Mouse (Mus musculus) liver, postnatal 0 days (tissue): Measurements from ENCODE around the gene Dtnbp1.

Source experiments
- CTCF ChIP-seq: sonication (generic); IDR thresholded peaks from 2 replicates; pipeline ENCODE4 v1.5.1; 2016; ENCODE audit warnings: antibody characterized with exemption, low read depth
- EP300 ChIP-seq: IDR thresholded peaks from 2 replicates; pipeline ENCODE4 v1.6.1; 2016; ENCODE audit warnings: antibody characterized with exemption, low read depth, mild to moderate bottlenecking

DNA sequence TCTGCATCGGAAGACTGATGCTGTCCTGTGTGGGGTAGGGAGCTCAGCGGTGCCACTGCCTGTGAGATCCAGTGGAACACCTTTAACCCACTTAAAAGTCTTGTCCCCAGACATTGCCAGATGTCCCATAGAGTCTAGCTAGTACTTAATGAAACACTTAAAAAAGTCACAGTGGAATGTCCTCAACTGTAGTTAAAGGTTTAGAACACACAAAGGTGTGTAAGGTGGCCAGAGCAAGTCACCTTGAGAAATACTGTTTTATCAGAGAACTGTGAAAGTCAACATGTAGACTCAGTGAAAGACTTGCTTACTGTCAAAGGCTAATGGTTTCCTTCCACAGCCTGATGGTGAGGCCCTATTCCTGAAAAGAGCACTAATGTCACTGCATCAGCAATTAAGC, 76.8 kb downstream of the Dtnbp1 start:
- TF ChIP-seq CTCF = no peak
- no peak for TF ChIP-seq EP300
